Mouse (Mus musculus) forebrain, embryonic 13.5 days (tissue): ENCODE measurements at regions not wholly inside any gene's neighbourhood (a gene's known extent, or its start where the extent isn't known, plus 50 kb on each side); places are given as distances from the start of the nearest gene placed in this dataset.

Experiments
- ATAC-seq: fragments of 200-750 bp; cut with Nextera tagmentation; 2 replicates; pipeline ENCODE4 v1.8.0; 2017
- H3K27ac ChIP-seq: fragments of 300-500 bp; sonication (generic); 2 replicates; pipeline ENCODE4 v1.5.1; 2015; ENCODE audit warnings: inconsistent platforms, mild to moderate bottlenecking, moderate library complexity
- H3K27me3 ChIP-seq: fragments of 300-500 bp; sonication (generic); 2 replicates; pipeline ENCODE4 v1.6.1; 2015; ENCODE audit warnings: mild to moderate bottlenecking, inconsistent platforms
- H3K36me3 ChIP-seq: fragments of 300-500 bp; sonication (generic); 2 replicates; pipeline ENCODE4 v1.6.1; 2015; ENCODE audit warnings: mild to moderate bottlenecking, inconsistent platforms; ENCODE audit not compliant: poor library complexity, severe bottlenecking
- H3K4me1 ChIP-seq: fragments of 300-500 bp; sonication (generic); 2 replicates; pipeline ENCODE4 v1.6.1; 2015; ENCODE audit warnings: inconsistent platforms
- H3K4me2 ChIP-seq: fragments of 300-500 bp; sonication (generic); 2 replicates; pipeline ENCODE4 v1.6.1; 2015; ENCODE audit warnings: inconsistent platforms, mild to moderate bottlenecking, moderate library complexity
- H3K4me3 ChIP-seq: fragments of 300-500 bp; sonication (generic); 2 replicates; pipeline ENCODE4 v1.5.1; 2015; ENCODE audit warnings: mild to moderate bottlenecking, inconsistent platforms
- H3K9ac ChIP-seq: fragments of 300-500 bp; sonication (generic); 2 replicates; pipeline ENCODE4 v1.6.1; 2015; ENCODE audit warnings: mild to moderate bottlenecking, inconsistent platforms
- H3K9me3 ChIP-seq: fragments of 300-500 bp; sonication (generic); replicated peaks from 2 replicates; pipeline ENCODE4 v1.6.1; 2016; ENCODE audit warnings: inconsistent platforms
- WGBS: fragments of 180-500 bp; shearing (Covaris S2); methylation state at CpG from one replicate; pipeline ENCODE4 v1.1.7; 2015; 5-methylcytosine and 5-hydroxymethylcytosine counted together

GRCm38 (mm10) chr1:186354742-186355141 is 237.6 kb upstream of the Lyplal1 start:
- H3K9me3 ChIP-seq = no peaks in the 10 kb centered on the region; the same call in 1 of the 2 replicates
- ATAC-seq = no peak
- no peak overlapping the region for H3K4me2 ChIP-seq
- WGBS = 73% methylated on average over 6 of the region's 6 CpGs
- no peak overlapping the region for H3K4me3 ChIP-seq
- no peak overlapping the region for H3K9ac ChIP-seq
- H3K4me1 ChIP-seq = no peaks in the 10 kb centered on the region
- no peaks in the 10 kb centered on the region for H3K36me3 ChIP-seq
- H3K27ac ChIP-seq = no peak overlapping the region
- H3K27me3 ChIP-seq = no peaks in the 10 kb centered on the region

- H3K36me3 ChIP-seq = no peaks in the 10 kb centered on the region
- no peaks in the 10 kb centered on the region for H3K27me3 ChIP-seq
- H3K4me1 ChIP-seq = no peaks in the 10 kb centered on the region
- no peak overlapping the region for H3K4me2 ChIP-seq
- H3K4me3 ChIP-seq = no peak overlapping the region
- H3K27ac ChIP-seq = no peak overlapping the region
- ATAC-seq = no peak
- H3K9ac ChIP-seq = no peak overlapping the region
- no peaks in the 10 kb centered on the region; the same call in 1 of the 2 replicates for H3K9me3 ChIP-seq
Observed at GRCm38 (mm10) chr1:186354072-186354471, 237.0 kb upstream of the Lyplal1 start.

GRCm38 (mm10) chr1:186350381-186350780 is 233.3 kb upstream of the Lyplal1 start:
- Histone ChIP-seq H3K36me3 (no peaks in the 10 kb centered on the region), H3K4me2 (no peak overlapping the region), H3K27me3 (no peaks in the 10 kb centered on the region), H3K4me3 (no peak overlapping the region), H3K27ac (no peak overlapping the region), H3K4me1 (no peaks in the 10 kb centered on the region), H3K9me3 (no peaks in the 10 kb centered on the region; the same call in 1 of the 2 replicates), H3K9ac (no peak overlapping the region)
- 89% methylated on average over 4 of the region's 4 CpGs for WGBS
- no peak for ATAC-seq

- H3K36me3 ChIP-seq = no peaks in the 10 kb centered on the region
- WGBS = 83% methylated on average over 2 of the region's 2 CpGs
- no peak overlapping the region for H3K9ac ChIP-seq
- no peaks in the 10 kb centered on the region for H3K27me3 ChIP-seq
- H3K27ac ChIP-seq = no peak overlapping the region
- H3K4me1 ChIP-seq = no peaks in the 10 kb centered on the region
- H3K4me2 ChIP-seq = no peak overlapping the region
- no peak for ATAC-seq
- no peak overlapping the region for H3K4me3 ChIP-seq
- H3K9me3 ChIP-seq = no peaks in the 10 kb centered on the region; the same call in 1 of the 2 replicates
Observed at GRCm38 (mm10) chr1:186349966-186350365, 232.9 kb upstream of the Lyplal1 start.

GRCm38 (mm10) chr1:186347413-186348147 is 230.5 kb upstream of the Lyplal1 start:
- no peak overlapping the region for H3K9ac ChIP-seq
- H3K27me3 ChIP-seq = no peaks in the 10 kb centered on the region
- H3K36me3 ChIP-seq = no peaks in the 10 kb centered on the region
- no peak overlapping the region for H3K4me2 ChIP-seq
- WGBS = 85% methylated on average over 14 of the region's 14 CpGs
- no peak for ATAC-seq
- no peak overlapping the region for H3K27ac ChIP-seq
- no peaks in the 10 kb centered on the region for H3K4me1 ChIP-seq
- H3K9me3 ChIP-seq = no peaks in the 10 kb centered on the region; the same call in 1 of the 2 replicates
- H3K4me3 ChIP-seq = no peak overlapping the region

GRCm38 (mm10) chr1:186345449-186345848 is 228.3 kb upstream of the Lyplal1 start:
- H3K9ac ChIP-seq = no peak overlapping the region

GRCm38 (mm10) chr1:186342931-186343506 is 225.9 kb upstream of the Lyplal1 start:
- H3K27ac ChIP-seq = no peak overlapping the region
- H3K9ac ChIP-seq = no peak overlapping the region
- 58% methylated on average over 2 of the region's 2 CpGs for WGBS
- H3K9me3 ChIP-seq = no peaks in the 10 kb centered on the region
- H3K4me3 ChIP-seq = no peak overlapping the region
- no peaks in the 10 kb centered on the region for H3K27me3 ChIP-seq
- H3K4me2 ChIP-seq = no peak overlapping the region
- no peak for ATAC-seq
- H3K36me3 ChIP-seq = no peaks in the 10 kb centered on the region
- no peaks in the 10 kb centered on the region for H3K4me1 ChIP-seq

More at GRCm38 (mm10) chr1:186345449-186345848, 228.3 kb upstream of the Lyplal1 start:
- no peaks in the 10 kb centered on the region for H3K4me1 ChIP-seq
- no peak overlapping the region for H3K27ac ChIP-seq
- no peak overlapping the region for H3K4me3 ChIP-seq
- ATAC-seq = no peak
- H3K9me3 ChIP-seq = no peaks in the 10 kb centered on the region
- WGBS = 87% methylated on average over 6 of the region's 6 CpGs
- no peak overlapping the region for H3K4me2 ChIP-seq
- H3K36me3 ChIP-seq = no peaks in the 10 kb centered on the region
- H3K27me3 ChIP-seq = no peaks in the 10 kb centered on the region

GRCm38 (mm10) chr1:186342391-186342790 is 225.3 kb upstream of the Lyplal1 start:
- 83% methylated on average over 1 of the region's 1 CpGs for WGBS

GRCm38 (mm10) chr1:186341878-186342277 is 224.8 kb upstream of the Lyplal1 start:
- H3K4me1 ChIP-seq = no peaks in the 10 kb centered on the region
- no peak overlapping the region for H3K9ac ChIP-seq
- no peak overlapping the region for H3K4me2 ChIP-seq
- H3K36me3 ChIP-seq = no peaks in the 10 kb centered on the region
- no peak overlapping the region for H3K4me3 ChIP-seq
- no peak for ATAC-seq
- 43% methylated on average over 3 of the region's 3 CpGs for WGBS
- H3K9me3 ChIP-seq = no peaks in the 10 kb centered on the region
- H3K27ac ChIP-seq = no peak overlapping the region
- H3K27me3 ChIP-seq = no peaks in the 10 kb centered on the region

More at GRCm38 (mm10) chr1:186342391-186342790, 225.3 kb upstream of the Lyplal1 start:
- Histone ChIP-seq H3K27me3 (no peaks in the 10 kb centered on the region), H3K4me1 (no peaks in the 10 kb centered on the region), H3K9ac (no peak overlapping the region), H3K9me3 (no peaks in the 10 kb centered on the region), H3K4me2 (no peak overlapping the region), H3K36me3 (no peaks in the 10 kb centered on the region), H3K27ac (0 out of 2 replicates have a peak overlapping the region, but pooled peaks have one; percentile 7), H3K4me3 (no peak overlapping the region)
- no peak for ATAC-seq

GRCm38 (mm10) chr1:186340701-186341100 is 223.6 kb upstream of the Lyplal1 start:
- Histone ChIP-seq H3K9ac (no peak overlapping the region), H3K27ac (no peak overlapping the region), H3K27me3 (no peaks in the 10 kb centered on the region), H3K4me1 (no peaks in the 10 kb centered on the region), H3K4me3 (no peak overlapping the region), H3K9me3 (no peaks in the 10 kb centered on the region), H3K36me3 (no peaks in the 10 kb centered on the region), H3K4me2 (no peak overlapping the region)
- no peak for ATAC-seq
- 90% methylated on average over 3 of the region's 3 CpGs for WGBS

GRCm38 (mm10) chr1:186317285-186317684 is 200.2 kb upstream of the Lyplal1 start:
- Histone ChIP-seq H3K4me2 (no peak overlapping the region), H3K27ac (no peak overlapping the region), H3K4me1 (no peaks in the 10 kb centered on the region), H3K9me3 (no peaks in the 10 kb centered on the region), H3K27me3 (no peaks in the 10 kb centered on the region), H3K9ac (no peak overlapping the region), H3K4me3 (no peak overlapping the region), H3K36me3 (no peaks in the 10 kb centered on the region)
- ATAC-seq = no peak
- 95% methylated on average over 2 of the region's 2 CpGs for WGBS

GRCm38 (mm10) chr1:186314180-186314579 is 197.1 kb upstream of the Lyplal1 start:
- Histone ChIP-seq H3K27ac (no peak overlapping the region), H3K4me2 (no peak overlapping the region), H3K4me1 (no peaks in the 10 kb centered on the region), H3K9me3 (no peaks in the 10 kb centered on the region), H3K4me3 (no peak overlapping the region), H3K27me3 (no peaks in the 10 kb centered on the region), H3K9ac (no peak overlapping the region), H3K36me3 (no peaks in the 10 kb centered on the region)
- WGBS = 86% methylated on average over 4 of the region's 4 CpGs
- ATAC-seq = no peak
